Mouse (Mus musculus): ENCODE measurements around the gene Ppp1r9b. TPM values are rescaled to one million over a fixed set of nuclear protein-coding genes. Genes with fewer than 3 reads are reported as not detected.

Ppp1r9b gene
- polyA plus RNA-seq, 1 experiment from 2014 or later = 9.9 TPM

DNA sequence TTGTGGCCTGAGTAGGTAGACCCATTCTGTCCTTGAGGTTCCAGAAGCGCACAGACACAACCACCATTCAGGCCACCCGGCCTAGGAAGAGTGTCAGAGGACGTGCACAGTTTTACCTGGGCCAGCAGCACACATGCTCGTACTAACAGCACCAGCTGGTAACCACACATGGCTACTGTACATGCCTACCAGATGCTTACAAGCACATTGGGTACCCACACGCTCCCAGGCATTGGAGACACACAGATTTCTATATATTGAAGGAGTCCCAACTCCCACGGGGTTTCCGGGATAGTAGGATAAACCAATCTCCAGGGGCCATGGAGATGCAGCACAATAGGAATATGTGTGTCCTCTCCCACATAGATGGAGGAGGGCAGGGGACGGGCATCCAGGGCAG is 11.9 kb downstream of the Ppp1r9b start:
- Histone ChIP-seq H3K27me3 (ENCODE audit: insufficient read depth, low read length) (no peaks in the 10 kb centered on the region), H3K9me3 (ENCODE audit: low read length) (no peaks in the 10 kb centered on the region), H3K27ac (ENCODE audit: low read length) (no peak overlapping the region), H3K9ac (replicated peaks; ENCODE audit: low read length) (no peak overlapping the region), H3K4me2 (replicated peaks; ENCODE audit: low read depth, low read length) (no peak overlapping the region), H3K4me1 (ENCODE audit: insufficient read depth, low read length) (peaks cover 31% of the 10 kb centered on the region), H3K4me3 (ENCODE audit: low read length) (no peak overlapping the region), H3K36me3 (ENCODE audit: insufficient read depth, low read length) (peaks cover 53% of the 10 kb centered on the region)
- WGBS = 95% methylated on average over 8 of the region's 8 CpGs
- ATAC-seq (ENCODE audit: low FRiP score, low TSS enrichment) = no peak

DNA sequence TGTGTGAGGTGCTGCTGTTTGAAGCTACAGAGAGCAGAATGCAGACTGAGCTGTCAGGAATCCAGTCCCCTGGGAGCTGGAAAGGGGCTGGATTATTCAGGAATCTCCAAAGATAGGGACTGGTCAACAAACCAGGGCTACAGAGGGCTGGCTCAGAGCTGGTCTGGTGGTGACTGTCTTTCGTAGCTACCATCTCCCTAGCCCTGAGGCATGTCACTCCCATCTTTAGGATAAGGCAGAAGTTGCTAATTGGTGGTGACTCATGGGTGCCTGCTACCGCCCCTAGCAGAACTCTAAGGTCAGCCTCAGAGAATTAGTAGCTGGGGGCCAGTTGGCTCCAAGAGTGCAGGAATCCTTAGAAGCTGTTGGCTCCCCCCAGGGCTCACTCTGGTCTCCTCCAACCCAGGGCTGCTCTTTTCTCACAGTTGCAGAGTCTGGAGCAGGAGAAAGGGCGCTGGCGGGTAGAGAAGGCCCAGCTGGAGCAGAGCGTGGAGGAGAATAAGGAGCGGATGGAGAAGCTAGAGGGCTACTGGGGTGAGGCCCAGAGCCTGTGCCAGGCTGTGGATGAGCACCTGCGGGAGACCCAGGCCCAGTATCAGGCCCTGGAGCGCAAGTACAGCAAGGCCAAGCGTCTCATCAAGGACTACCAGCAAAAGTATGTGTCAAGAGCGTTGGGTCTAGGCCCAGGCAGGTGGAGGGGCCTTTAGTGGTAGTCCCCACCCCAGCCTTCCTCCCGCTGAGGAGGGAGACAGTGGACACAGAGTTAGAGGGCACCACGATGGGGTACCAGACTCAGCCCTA is 13.5 kb downstream of the Ppp1r9b start:
- H3K9me3 ChIP-seq (ENCODE audit: low read length) = no peaks in the 10 kb centered on the region
- no peak overlapping the region for H3K27ac ChIP-seq (ENCODE audit: low read length)
- no peak overlapping the region for H3K4me2 ChIP-seq (replicated peaks; ENCODE audit: low read depth, low read length)
- H3K4me1 ChIP-seq (ENCODE audit: insufficient read depth, low read length) = peaks cover 38% of the 10 kb centered on the region
- 83% methylated on average over 12 of the region's 12 CpGs for WGBS
- no peak overlapping the region for H3K4me3 ChIP-seq (ENCODE audit: low read length)
- no peaks in the 10 kb centered on the region for H3K27me3 ChIP-seq (ENCODE audit: insufficient read depth, low read length)
- H3K9ac ChIP-seq (replicated peaks; ENCODE audit: low read length) = no peak overlapping the region
- H3K36me3 ChIP-seq (ENCODE audit: insufficient read depth, low read length) = peaks cover 42% of the 10 kb centered on the region
- ATAC-seq (ENCODE audit: low FRiP score, low TSS enrichment) = no peak

DNA sequence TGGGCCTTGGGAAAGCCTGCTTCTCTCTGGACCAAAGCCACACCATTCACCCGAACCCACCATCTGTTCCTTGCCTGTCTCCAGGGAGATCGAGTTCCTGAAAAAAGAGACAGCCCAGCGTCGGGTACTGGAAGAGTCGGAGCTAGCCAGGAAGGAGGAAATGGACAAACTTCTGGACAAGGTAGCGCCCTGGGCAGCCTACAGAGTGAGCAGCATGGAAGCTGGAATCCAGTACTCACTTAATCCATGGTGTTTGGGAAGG is 14.0 kb downstream of the Ppp1r9b start:
- Histone ChIP-seq H3K27ac (ENCODE audit: low read length) (no peak overlapping the region), H3K9me3 (ENCODE audit: low read length) (no peaks in the 10 kb centered on the region), H3K9ac (replicated peaks; ENCODE audit: low read length) (no peak overlapping the region), H3K4me1 (ENCODE audit: insufficient read depth, low read length) (peaks cover 40% of the 10 kb centered on the region), H3K4me2 (replicated peaks; ENCODE audit: low read depth, low read length) (no peak overlapping the region), H3K36me3 (ENCODE audit: insufficient read depth, low read length) (peaks cover 39% of the 10 kb centered on the region), H3K4me3 (ENCODE audit: low read length) (no peak overlapping the region), H3K27me3 (ENCODE audit: insufficient read depth, low read length) (no peaks in the 10 kb centered on the region)
- no peak for ATAC-seq (ENCODE audit: low FRiP score, low TSS enrichment)
- 46% methylated on average over 6 of the region's 6 CpGs for WGBS

DNA sequence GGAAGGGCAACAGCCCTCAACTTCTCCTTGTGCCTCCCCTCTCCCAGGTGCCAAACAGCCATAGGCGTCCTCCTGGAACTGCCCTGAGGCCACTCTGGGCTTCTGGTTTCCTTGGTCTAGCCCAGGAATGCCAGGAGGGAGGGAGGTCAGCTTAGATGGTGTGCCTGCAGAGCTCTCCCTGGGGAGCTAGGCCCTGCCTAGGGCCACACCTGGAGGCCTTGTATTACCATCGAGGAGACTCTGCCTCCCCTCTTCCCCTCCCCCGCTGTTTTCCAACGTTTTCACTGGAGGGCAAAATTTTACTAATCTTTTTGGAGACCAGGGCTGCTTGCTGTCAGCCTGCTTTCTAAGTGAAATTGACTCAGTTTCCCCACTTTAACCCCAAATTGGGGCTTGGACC is 15.2 kb downstream of the Ppp1r9b start:
- peaks cover 31% of the 10 kb centered on the region for H3K4me1 ChIP-seq (ENCODE audit: insufficient read depth, low read length)
- peaks cover 33% of the 10 kb centered on the region for H3K36me3 ChIP-seq (ENCODE audit: insufficient read depth, low read length)
- no peaks in the 10 kb centered on the region for H3K27me3 ChIP-seq (ENCODE audit: insufficient read depth, low read length)
- H3K27ac ChIP-seq (ENCODE audit: low read length) = peak overlapping the region; percentile 53
- H3K4me3 ChIP-seq (ENCODE audit: low read length) = peak overlapping the region; percentile 49
- no peaks in the 10 kb centered on the region for H3K9me3 ChIP-seq (ENCODE audit: low read length)
- peak overlapping the region; percentile 65 for H3K4me2 ChIP-seq (replicated peaks; ENCODE audit: low read depth, low read length)
- H3K9ac ChIP-seq (replicated peaks; ENCODE audit: low read length) = peak overlapping the region; percentile 65
- no peak for ATAC-seq (ENCODE audit: low FRiP score, low TSS enrichment)
- WGBS = 30% methylated on average over 4 of the region's 4 CpGs

DNA sequence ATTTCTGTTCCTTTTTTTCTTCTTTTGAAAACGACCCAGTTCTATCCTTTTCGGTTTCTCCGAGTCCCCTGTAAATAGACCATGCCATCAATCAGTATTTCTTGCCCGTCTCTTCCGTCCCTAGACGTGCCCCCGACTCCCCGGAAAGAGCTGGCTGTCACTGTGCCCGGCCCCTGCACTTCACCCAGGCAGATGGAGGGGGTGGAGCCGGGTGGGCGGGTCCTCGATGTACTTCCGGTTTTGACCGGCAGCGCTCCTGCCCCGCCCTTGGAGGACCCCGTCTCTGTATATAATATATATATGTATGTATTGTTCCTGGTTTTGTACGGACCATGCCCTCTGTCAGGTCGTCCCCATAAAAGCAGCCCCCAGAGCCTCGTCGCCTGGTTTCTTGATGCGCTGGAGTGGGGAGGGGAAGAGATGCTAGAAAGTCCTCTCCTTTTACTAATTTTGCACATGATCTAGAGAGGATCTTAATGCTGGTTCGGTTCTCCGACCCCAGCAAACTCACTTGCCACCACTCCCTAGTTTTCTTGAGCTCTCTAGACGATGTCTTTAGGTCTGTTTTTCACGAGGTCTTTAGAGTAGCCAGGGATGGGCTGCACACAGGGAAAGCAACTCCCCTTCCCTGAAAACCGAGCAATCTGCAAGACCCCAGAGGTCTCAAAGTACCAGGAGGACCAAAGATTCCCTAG is 15.8 kb downstream of the Ppp1r9b start:
- Histone ChIP-seq H3K4me1 (ENCODE audit: insufficient read depth, low read length) (peaks cover 36% of the 10 kb centered on the region), H3K27ac (ENCODE audit: low read length) (peak overlapping the region; percentile 53), H3K4me3 (ENCODE audit: low read length) (peak overlapping the region; percentile 49), H3K36me3 (ENCODE audit: insufficient read depth, low read length) (peaks cover 30% of the 10 kb centered on the region), H3K9ac (replicated peaks; ENCODE audit: low read length) (peak overlapping the region; percentile 65), H3K9me3 (ENCODE audit: low read length) (no peaks in the 10 kb centered on the region), H3K4me2 (replicated peaks; ENCODE audit: low read depth, low read length) (peak overlapping the region; percentile 65), H3K27me3 (ENCODE audit: insufficient read depth, low read length) (no peaks in the 10 kb centered on the region)
- peak; percentile 52 for ATAC-seq (ENCODE audit: low FRiP score, low TSS enrichment)
- 2% methylated on average over 27 of the region's 27 CpGs for WGBS

DNA sequence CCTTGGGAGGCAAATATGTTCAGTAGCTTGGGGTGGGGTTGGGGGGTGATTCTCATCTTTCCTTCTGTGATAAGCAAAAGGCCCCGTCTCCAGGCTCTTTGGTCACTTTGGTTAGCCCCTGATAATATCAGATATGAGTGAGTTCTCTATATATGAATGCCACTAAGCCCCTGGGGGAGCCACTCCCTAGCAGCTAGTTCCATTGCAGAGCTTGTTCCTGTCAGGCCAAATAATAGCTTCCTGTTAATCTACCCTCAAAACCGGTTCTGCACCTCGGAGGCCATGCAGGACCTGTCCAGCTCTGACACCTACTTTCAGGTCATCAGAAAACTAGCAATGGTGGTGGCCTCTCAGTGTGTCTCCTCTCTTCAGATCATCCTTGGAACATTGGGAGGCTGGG is 16.6 kb downstream of the Ppp1r9b start:
- no peaks in the 10 kb centered on the region for H3K27me3 ChIP-seq (ENCODE audit: insufficient read depth, low read length)
- no peaks in the 10 kb centered on the region for H3K9me3 ChIP-seq (ENCODE audit: low read length)
- H3K4me1 ChIP-seq (ENCODE audit: insufficient read depth, low read length) = peaks cover 43% of the 10 kb centered on the region
- peak overlapping the region; percentile 65; the same call in 1 of the 2 replicates for H3K4me2 ChIP-seq (replicated peaks; ENCODE audit: low read depth, low read length)
- ATAC-seq (ENCODE audit: low FRiP score, low TSS enrichment) = no peak
- 58% methylated on average over 3 of the region's 3 CpGs for WGBS
- H3K27ac ChIP-seq (ENCODE audit: low read length) = peak overlapping the region; percentile 53
- H3K9ac ChIP-seq (replicated peaks; ENCODE audit: low read length) = no peak overlapping the region
- no peak overlapping the region for H3K4me3 ChIP-seq (ENCODE audit: low read length)
- H3K36me3 ChIP-seq (ENCODE audit: insufficient read depth, low read length) = peaks cover 23% of the 10 kb centered on the region

DNA sequence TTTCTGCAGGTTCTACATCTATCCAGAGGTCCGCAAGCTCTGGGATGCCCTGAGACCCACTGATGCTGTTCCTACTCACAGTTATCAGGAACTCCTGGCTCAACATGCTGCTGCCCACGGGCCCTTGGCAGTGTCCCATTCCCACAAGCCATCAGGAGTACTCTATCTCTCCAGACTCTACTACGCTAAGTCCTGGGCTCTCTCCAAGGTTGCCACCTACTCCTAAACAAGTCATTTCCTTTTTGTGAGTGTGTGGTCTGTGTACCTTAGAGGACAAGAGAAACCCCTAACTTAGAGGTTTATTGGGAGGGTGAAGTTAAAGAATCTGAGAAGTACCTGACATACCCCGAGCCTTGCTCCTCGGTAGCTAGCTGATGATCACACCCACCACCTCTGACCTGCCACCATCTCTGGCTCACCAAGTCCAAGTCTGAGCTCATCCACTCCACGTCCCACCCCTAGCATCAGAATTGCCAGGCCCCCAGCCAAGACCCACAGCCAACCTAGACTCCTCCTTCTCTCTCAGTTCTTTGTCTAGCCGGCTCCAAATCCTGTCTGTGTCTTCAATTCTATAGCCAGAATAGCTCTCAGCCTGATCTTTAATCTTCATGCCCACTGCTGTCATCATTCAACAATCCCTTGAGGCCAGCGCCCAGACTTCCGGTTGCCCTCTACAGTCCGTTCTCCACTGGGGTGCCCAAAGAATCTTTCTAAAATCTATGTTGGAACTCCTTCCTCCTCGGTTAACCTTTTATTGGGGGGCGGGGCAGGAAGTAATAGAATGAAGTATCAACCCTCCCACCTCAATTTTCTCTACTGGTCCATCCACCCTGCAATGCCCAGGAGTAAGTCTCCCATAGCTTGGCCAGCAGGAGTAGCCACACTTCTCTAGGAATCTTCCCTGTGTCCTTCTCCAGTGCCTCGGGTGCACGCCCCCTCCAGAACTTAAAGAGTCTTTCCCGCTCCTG is 18.1 kb downstream of the Ppp1r9b start:
- peak overlapping the region; percentile 60 for H3K4me3 ChIP-seq (ENCODE audit: low read length)
- H3K27ac ChIP-seq (ENCODE audit: low read length) = peak overlapping the region; percentile 96
- ATAC-seq (ENCODE audit: low FRiP score, low TSS enrichment) = no peak
- no peaks in the 10 kb centered on the region for H3K9me3 ChIP-seq (ENCODE audit: low read length)
- H3K9ac ChIP-seq (replicated peaks; ENCODE audit: low read length) = peak overlapping the region; percentile 93
- H3K27me3 ChIP-seq (ENCODE audit: insufficient read depth, low read length) = no peaks in the 10 kb centered on the region
- WGBS = 28% methylated on average over 15 of the region's 15 CpGs
- H3K4me2 ChIP-seq (replicated peaks; ENCODE audit: low read depth, low read length) = peak overlapping the region; percentile 69
- peaks cover 12% of the 10 kb centered on the region; the same call in 1 of the 2 replicates for H3K36me3 ChIP-seq (ENCODE audit: insufficient read depth, low read length)
- peaks cover 47% of the 10 kb centered on the region for H3K4me1 ChIP-seq (ENCODE audit: insufficient read depth, low read length)

DNA sequence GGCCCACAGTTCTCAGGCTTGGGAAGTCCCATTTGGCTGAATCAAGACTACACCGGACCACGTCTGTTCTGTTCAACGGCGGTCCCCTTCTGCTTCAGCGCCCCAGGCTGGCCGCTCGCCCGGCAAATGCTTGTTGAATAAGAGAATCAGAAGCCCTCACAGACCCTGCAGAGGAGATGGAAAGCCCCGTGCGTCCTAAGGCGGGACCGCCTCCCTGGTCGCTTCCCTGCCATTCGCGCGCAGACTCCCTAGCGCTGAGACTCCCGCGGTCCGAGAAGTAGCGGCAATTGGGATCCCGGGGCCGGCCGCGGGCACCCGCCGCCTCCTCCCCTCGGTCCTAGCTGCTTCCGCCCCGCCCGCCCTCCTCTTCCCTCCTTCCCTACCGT is 18.8 kb downstream of the Ppp1r9b start, which contains the start of gene Samd14:
Gene Samd14 (plus strand): TSS at position 251 of the 386 bp plus-strand sequence.
- WGBS = under 1% methylated on average over 30 of the region's 32 CpGs
- Histone ChIP-seq H3K27me3 (ENCODE audit: insufficient read depth, low read length) (no peaks in the 10 kb centered on the region), H3K9me3 (ENCODE audit: low read length) (no peaks in the 10 kb centered on the region), H3K4me3 (ENCODE audit: low read length) (peak within 1 kb of the TSS; percentile 60), H3K36me3 (ENCODE audit: insufficient read depth, low read length) (peaks cover 11% of the 10 kb centered on the region; the same call in 1 of the 2 replicates), H3K4me1 (ENCODE audit: insufficient read depth, low read length) (peaks cover 47% of the 10 kb centered on the region), H3K27ac (ENCODE audit: low read length) (peak within 1 kb of the TSS; percentile 96), H3K9ac (replicated peaks; ENCODE audit: low read length) (peak within 1 kb of the TSS; percentile 93), H3K4me2 (replicated peaks; ENCODE audit: low read depth, low read length) (peak within 1 kb of the TSS; percentile 69)
- ATAC-seq (ENCODE audit: low FRiP score, low TSS enrichment) = peak; percentile 72

DNA sequence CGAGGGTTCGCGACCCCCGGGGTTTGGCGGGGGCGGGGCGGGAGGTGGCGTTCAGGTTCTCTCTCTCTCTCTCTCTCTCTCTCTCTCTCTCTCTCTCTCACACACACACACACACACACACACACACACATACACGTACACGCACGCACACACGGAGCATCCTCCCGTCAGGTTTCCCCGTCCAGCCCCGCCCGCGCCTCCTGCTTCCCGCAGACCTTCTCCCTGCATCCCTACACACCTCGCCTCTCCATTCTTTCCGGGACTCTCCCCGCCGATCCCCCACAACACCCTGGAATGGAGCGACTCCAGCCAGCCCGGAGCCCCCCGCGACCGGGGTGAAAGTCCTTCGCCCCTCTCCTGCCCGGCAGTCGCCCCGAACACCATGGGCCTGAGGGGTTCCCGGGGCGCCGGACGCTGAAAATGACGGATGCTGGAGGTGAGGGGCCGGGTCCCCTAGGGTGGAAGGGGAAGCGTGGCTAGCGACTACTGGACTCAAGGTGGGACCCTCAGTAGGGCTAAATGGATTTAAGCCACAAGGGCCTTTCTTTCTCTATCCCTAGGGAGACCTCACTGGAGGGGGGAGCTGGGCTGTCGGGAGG is 19.4 kb downstream of the Ppp1r9b start:
- no peak for ATAC-seq (ENCODE audit: low FRiP score, low TSS enrichment)
- H3K9ac ChIP-seq (replicated peaks; ENCODE audit: low read length) = peak overlapping the region; percentile 93
- peak overlapping the region; percentile 69 for H3K4me2 ChIP-seq (replicated peaks; ENCODE audit: low read depth, low read length)
- WGBS = under 1% methylated on average over 32 of the region's 40 CpGs
- H3K36me3 ChIP-seq (ENCODE audit: insufficient read depth, low read length) = 0 out of 2 replicates have a peak, but pooled peaks cover 5% of the 10 kb centered on the region
- no peaks in the 10 kb centered on the region for H3K9me3 ChIP-seq (ENCODE audit: low read length)
- H3K27ac ChIP-seq (ENCODE audit: low read length) = peak overlapping the region; percentile 96
- H3K4me1 ChIP-seq (ENCODE audit: insufficient read depth, low read length) = peaks cover 47% of the 10 kb centered on the region
- no peaks in the 10 kb centered on the region for H3K27me3 ChIP-seq (ENCODE audit: insufficient read depth, low read length)
- peak overlapping the region; percentile 60 for H3K4me3 ChIP-seq (ENCODE audit: low read length)

Measured in kidney, embryonic 16.5 days (tissue).